Mouse (Mus musculus): ENCODE data around the gene Gm17490. TPM values are rescaled to one million over a fixed set of nuclear protein-coding genes. Genes with fewer than 3 reads are reported as not detected.
A peak's percentile ranks its signal among the peaks of the same experiment; 100 is the strongest.

Gene Gm17490
- not detected in 2 replicates for polyA plus RNA-seq (2015; fragmentation: Nextera tagmentation; extraction: Ambion mirVana)

DNA sequence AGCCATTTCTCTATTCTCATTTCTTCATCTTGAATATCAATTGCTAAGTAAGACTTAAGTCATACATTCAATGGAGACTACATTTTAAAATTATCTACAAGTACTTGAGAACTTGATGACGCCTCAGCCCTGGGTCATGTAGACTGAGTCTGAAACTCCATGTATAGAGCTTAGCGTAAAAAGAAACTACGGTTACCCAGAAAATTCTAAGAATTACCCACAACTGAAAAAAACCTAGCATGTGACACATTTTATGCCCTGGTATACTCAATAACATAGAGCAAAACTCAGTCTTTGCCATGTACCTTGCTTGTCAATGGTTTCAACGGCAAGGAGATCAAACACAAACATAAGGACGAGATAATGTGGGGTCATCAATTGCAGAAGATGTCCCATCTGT, at the start of gene Gm17490:
Gm17490 (minus strand) TSS at position 375 of the 400 bp plus-strand sequence.
- H3K9ac ChIP-seq: no peak within 1 kb of the TSS
- H3K9me3 ChIP-seq: no peaks in the 10 kb centered on the region
- no peaks in the 10 kb centered on the region for H3K4me1 ChIP-seq
- no peaks in the 10 kb centered on the region for H3K36me3 ChIP-seq
- H3K4me3 ChIP-seq: no peak within 1 kb of the TSS
- 91% methylated on average over 5 of the region's 5 CpGs for WGBS
- H3K4me2 ChIP-seq: no peak within 1 kb of the TSS
- H3K27ac ChIP-seq: no peak within 1 kb of the TSS
- no peak for ATAC-seq (ENCODE audit: insufficient number of reproducible peaks, low FRiP score, low TSS enrichment, low read depth)
- no peaks in the 10 kb centered on the region for H3K27me3 ChIP-seq

GRCm38 (mm10) chr2:11672144-11672543, 46.1 kb upstream of the Gm17490 start:
- Histone ChIP-seq H3K4me3 (no peak overlapping the region), H3K36me3 (no peaks in the 10 kb centered on the region), H3K9ac (no peak overlapping the region), H3K27me3 (no peaks in the 10 kb centered on the region), H3K4me1 (no peaks in the 10 kb centered on the region), H3K4me2 (no peak overlapping the region), H3K27ac (no peak overlapping the region), H3K9me3 (no peaks in the 10 kb centered on the region)
- WGBS: 17% methylated on average over 3 of the region's 3 CpGs
- no peak for ATAC-seq (ENCODE audit: insufficient number of reproducible peaks, low FRiP score, low TSS enrichment, low read depth)

DNA sequence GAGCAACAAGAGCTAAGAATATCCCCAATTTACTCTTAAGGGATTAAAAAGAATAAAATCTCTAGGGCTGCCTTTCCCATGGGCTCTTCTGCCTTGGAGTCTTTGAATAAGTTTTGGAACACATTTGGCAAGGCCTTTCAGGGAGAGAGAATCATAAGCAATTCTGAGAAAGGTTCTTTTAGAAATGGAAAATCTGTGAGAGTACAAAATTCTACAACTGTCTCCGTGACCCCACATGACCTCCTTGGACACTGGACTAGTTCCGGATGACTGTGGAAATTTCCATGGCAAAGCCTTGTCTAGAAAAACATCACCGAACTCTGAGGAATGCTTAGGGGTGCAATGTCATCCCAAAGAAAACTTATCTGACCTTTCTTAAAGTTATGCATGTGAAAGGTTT, 39.3 kb upstream of the Gm17490 start:
- no peaks in the 10 kb centered on the region for H3K4me1 ChIP-seq
- no peak overlapping the region for H3K27ac ChIP-seq
- no peaks in the 10 kb centered on the region for H3K36me3 ChIP-seq
- no peak overlapping the region for H3K4me3 ChIP-seq
- no peak overlapping the region for H3K9ac ChIP-seq
- no peaks in the 10 kb centered on the region for H3K27me3 ChIP-seq
- 93% methylated on average over 3 of the region's 3 CpGs for WGBS
- no peak for ATAC-seq (ENCODE audit: insufficient number of reproducible peaks, low FRiP score, low TSS enrichment, low read depth)
- H3K9me3 ChIP-seq: no peaks in the 10 kb centered on the region
- H3K4me2 ChIP-seq: no peak overlapping the region

GRCm38 (mm10) chr2:11664806-11665205, 38.7 kb upstream of the Gm17490 start:
- Histone ChIP-seq H3K9me3 (no peaks in the 10 kb centered on the region), H3K9ac (no peak overlapping the region), H3K36me3 (no peaks in the 10 kb centered on the region), H3K4me3 (no peak overlapping the region), H3K4me1 (no peaks in the 10 kb centered on the region), H3K4me2 (no peak overlapping the region), H3K27ac (no peak overlapping the region), H3K27me3 (no peaks in the 10 kb centered on the region)
- WGBS: 74% methylated on average over 4 of the region's 4 CpGs
- ATAC-seq (ENCODE audit: insufficient number of reproducible peaks, low FRiP score, low TSS enrichment, low read depth): no peak

GRCm38 (mm10) chr2:11664367-11664766, 38.3 kb upstream of the Gm17490 start:
- Histone ChIP-seq H3K9ac (no peak overlapping the region), H3K36me3 (no peaks in the 10 kb centered on the region), H3K4me1 (no peaks in the 10 kb centered on the region), H3K9me3 (no peaks in the 10 kb centered on the region), H3K27me3 (no peaks in the 10 kb centered on the region), H3K27ac (no peak overlapping the region), H3K4me3 (peak overlapping the region; percentile 7; the same call in 1 of the 2 replicates), H3K4me2 (peak overlapping the region; percentile 17; the same call in 1 of the 2 replicates)
- ATAC-seq (ENCODE audit: insufficient number of reproducible peaks, low FRiP score, low TSS enrichment, low read depth): no peak
- 41% methylated on average over 6 of the region's 6 CpGs for WGBS

DNA sequence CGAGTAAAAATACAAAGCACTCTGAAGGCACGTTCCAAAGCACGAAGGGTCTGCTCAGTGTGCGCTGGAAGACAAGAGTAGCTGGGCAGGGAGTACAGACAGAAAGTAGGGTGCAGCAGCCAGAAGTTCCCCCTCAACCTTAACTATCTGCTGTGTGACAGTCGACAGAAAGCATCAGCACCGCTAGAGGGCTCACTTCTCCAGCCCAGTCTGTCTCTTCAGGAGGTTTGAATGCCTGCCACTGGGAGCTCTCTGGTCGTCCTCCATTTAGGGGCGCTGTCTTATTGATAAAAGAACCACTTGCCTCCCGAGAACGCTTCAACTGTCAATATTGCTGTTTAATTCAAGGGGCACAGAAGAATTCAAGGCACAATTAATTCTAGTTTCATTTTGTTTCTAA, 37.9 kb upstream of the Gm17490 start:
- no peaks in the 10 kb centered on the region for H3K4me1 ChIP-seq
- 8% methylated on average over 10 of the region's 10 CpGs for WGBS
- H3K9me3 ChIP-seq: no peaks in the 10 kb centered on the region
- no peaks in the 10 kb centered on the region for H3K27me3 ChIP-seq
- peak overlapping the region; percentile 7; the same call in 1 of the 2 replicates for H3K4me3 ChIP-seq
- H3K4me2 ChIP-seq: peak overlapping the region; percentile 17; the same call in 1 of the 2 replicates
- H3K27ac ChIP-seq: no peak overlapping the region
- no peak overlapping the region for H3K9ac ChIP-seq
- ATAC-seq (ENCODE audit: insufficient number of reproducible peaks, low FRiP score, low TSS enrichment, low read depth): no peak
- H3K36me3 ChIP-seq: no peaks in the 10 kb centered on the region

GRCm38 (mm10) chr2:11662907-11663230, 36.8 kb upstream of the Gm17490 start:
- WGBS: 88% methylated on average over 1 of the region's 1 CpGs
- H3K4me3 ChIP-seq: no peak overlapping the region
- no peaks in the 10 kb centered on the region for H3K9me3 ChIP-seq
- H3K27me3 ChIP-seq: no peaks in the 10 kb centered on the region
- no peak overlapping the region for H3K4me2 ChIP-seq
- H3K9ac ChIP-seq: no peak overlapping the region
- no peaks in the 10 kb centered on the region for H3K4me1 ChIP-seq
- no peaks in the 10 kb centered on the region for H3K36me3 ChIP-seq
- H3K27ac ChIP-seq: no peak overlapping the region
- ATAC-seq (ENCODE audit: insufficient number of reproducible peaks, low FRiP score, low TSS enrichment, low read depth): no peak

DNA sequence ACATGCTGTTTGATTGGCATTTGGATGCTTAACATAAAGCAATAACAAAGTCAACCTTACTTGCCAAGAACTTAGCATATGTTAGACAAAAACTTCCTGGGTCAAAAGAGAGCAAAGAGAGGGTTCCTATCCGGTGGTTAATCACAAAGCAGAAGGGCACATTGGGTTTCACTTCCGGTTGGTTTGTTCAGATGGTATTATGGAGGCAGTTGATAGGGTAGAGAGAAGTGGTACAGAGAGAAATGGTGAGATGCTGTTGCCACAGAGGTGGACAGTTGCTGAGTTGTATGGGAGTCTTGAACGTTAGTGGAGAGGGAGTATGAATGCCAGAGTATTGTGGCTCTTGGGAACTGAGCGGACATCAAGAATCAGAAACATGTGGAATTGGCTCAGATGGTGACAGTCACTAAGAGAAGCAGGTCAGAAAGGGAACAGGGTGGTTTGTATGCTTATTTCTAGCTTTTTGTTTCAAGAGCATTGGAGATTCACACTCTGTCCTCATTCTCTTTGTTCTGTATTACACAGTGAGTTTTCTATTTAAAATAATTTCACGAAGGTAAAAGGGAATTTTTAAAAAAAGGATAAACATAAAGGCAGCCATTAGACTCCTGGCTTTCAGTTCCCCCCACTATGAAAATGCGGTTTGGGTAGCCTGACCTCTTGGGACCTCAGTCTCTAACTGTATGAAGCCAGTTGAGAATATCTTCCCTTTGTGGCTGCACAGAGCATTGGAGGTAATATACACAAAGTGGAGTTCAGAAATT, 36.3 kb upstream of the Gm17490 start:
- Histone ChIP-seq H3K27me3 (no peaks in the 10 kb centered on the region), H3K4me2 (no peak overlapping the region), H3K9ac (no peak overlapping the region), H3K4me3 (no peak overlapping the region), H3K4me1 (no peaks in the 10 kb centered on the region), H3K9me3 (no peaks in the 10 kb centered on the region), H3K36me3 (no peaks in the 10 kb centered on the region), H3K27ac (no peak overlapping the region)
- no peak for ATAC-seq (ENCODE audit: insufficient number of reproducible peaks, low FRiP score, low TSS enrichment, low read depth)
- 79% methylated on average over 6 of the region's 6 CpGs for WGBS

- 41% methylated on average over 2 of the region's 2 CpGs for WGBS
- H3K4me2 ChIP-seq: no peak overlapping the region
These were observed 33.2 kb upstream of the Gm17490 start for GRCm38 (mm10) chr2:11659263-11659662.

GRCm38 (mm10) chr2:11657581-11657980, 31.5 kb upstream of the Gm17490 start:
- Histone ChIP-seq H3K4me3 (no peak overlapping the region), H3K9me3 (no peaks in the 10 kb centered on the region), H3K27me3 (no peaks in the 10 kb centered on the region), H3K9ac (no peak overlapping the region), H3K4me2 (no peak overlapping the region), H3K27ac (no peak overlapping the region), H3K36me3 (no peaks in the 10 kb centered on the region), H3K4me1 (no peaks in the 10 kb centered on the region)
- ATAC-seq (ENCODE audit: insufficient number of reproducible peaks, low FRiP score, low TSS enrichment, low read depth): no peak
- WGBS: 80% methylated on average over 2 of the region's 2 CpGs

More at GRCm38 (mm10) chr2:11659263-11659662, 33.2 kb upstream of the Gm17490 start:
- H3K9ac ChIP-seq: no peak overlapping the region
- no peak overlapping the region for H3K4me3 ChIP-seq
- H3K27me3 ChIP-seq: no peaks in the 10 kb centered on the region
- H3K4me1 ChIP-seq: no peaks in the 10 kb centered on the region
- no peaks in the 10 kb centered on the region for H3K36me3 ChIP-seq
- no peaks in the 10 kb centered on the region for H3K9me3 ChIP-seq
- H3K27ac ChIP-seq: no peak overlapping the region
- no peak for ATAC-seq (ENCODE audit: insufficient number of reproducible peaks, low FRiP score, low TSS enrichment, low read depth)

DNA sequence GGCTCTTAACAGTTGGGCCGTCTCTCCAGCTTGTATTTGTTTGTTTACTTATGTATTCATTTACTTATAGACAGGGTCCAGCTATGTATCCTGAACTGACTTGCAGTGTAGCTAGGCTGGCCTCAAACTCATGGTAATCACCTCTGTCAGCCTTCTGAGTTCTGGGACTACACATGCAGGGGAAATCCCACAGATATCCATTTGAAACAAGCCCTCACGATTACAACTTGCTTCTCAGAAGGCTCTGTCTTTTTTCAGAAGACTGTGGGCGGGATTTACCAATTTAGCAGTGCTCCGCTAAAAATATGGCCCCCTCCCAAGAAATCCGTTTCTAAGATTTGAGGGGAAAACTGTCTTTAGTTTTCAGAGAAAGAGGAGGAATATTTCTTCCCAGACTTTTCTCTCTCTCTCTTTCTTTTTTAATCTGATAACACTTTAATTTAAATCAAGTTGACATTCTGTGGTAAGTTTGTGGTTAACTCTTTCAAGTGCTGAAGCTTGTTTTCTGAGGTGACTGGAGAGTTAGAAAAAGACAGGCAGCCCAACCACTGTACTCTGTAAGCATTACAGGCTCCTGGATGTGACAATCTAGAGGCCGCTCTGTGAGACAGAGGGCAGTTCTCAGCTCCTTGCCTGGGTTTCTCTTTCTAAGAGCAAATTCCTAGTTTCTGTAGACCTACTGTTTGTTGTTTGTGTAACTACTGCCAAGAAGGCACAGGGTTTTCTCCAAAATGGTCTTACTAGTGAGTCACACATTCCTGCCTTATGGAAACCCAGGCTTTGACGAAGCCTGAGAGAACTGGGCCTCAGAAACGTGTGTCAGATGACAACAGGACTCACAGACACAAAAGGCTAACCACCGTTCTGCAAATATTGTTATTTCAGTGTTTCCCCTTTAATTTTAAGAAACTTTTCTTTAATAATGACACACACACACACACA, 29.2 kb upstream of the Gm17490 start:
- no peaks in the 10 kb centered on the region for H3K4me1 ChIP-seq
- no peaks in the 10 kb centered on the region for H3K27me3 ChIP-seq
- H3K36me3 ChIP-seq: no peaks in the 10 kb centered on the region
- no peak overlapping the region for H3K27ac ChIP-seq
- ATAC-seq (ENCODE audit: insufficient number of reproducible peaks, low FRiP score, low TSS enrichment, low read depth): no peak
- no peak overlapping the region for H3K4me2 ChIP-seq
- 57% methylated on average over 9 of the region's 9 CpGs for WGBS
- H3K4me3 ChIP-seq: no peak overlapping the region
- H3K9ac ChIP-seq: no peak overlapping the region
- H3K9me3 ChIP-seq: no peaks in the 10 kb centered on the region

DNA sequence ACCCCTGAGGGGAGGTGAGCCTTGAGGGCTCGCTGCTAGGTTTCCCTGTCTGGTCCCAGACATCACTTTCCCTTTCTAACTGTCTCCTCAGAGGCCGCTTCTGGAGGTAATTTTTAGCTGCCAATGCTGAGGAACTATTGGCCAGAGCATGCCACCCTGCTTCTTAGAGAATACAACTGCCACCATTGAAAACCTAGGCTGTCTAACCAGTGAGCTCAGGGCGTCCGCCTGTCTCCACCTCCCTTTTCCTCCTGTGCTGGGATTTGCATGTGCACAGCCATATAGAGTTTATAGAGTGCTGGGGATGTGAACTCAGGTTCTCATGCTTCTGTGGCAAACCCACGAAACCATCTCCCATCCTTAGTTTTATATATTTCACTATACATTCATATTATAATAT, 27.7 kb upstream of the Gm17490 start:
- Histone ChIP-seq H3K4me3 (no peak overlapping the region), H3K36me3 (no peaks in the 10 kb centered on the region), H3K27ac (no peak overlapping the region), H3K9ac (no peak overlapping the region), H3K9me3 (no peaks in the 10 kb centered on the region), H3K27me3 (no peaks in the 10 kb centered on the region), H3K4me2 (no peak overlapping the region), H3K4me1 (no peaks in the 10 kb centered on the region)
- ATAC-seq (ENCODE audit: insufficient number of reproducible peaks, low FRiP score, low TSS enrichment, low read depth): no peak
- WGBS: 64% methylated on average over 5 of the region's 5 CpGs

Data from limb, embryonic 15.5 days (tissue).